Mouse (Mus musculus) stomach, postnatal 0 days (tissue): ENCODE data around the gene Add2.

Experiments
- CTCF ChIP-seq: IDR thresholded peaks from 2 replicates; pipeline ENCODE4 v1.5.1; 2016; ENCODE audit warnings: antibody characterized with exemption, low read depth, mild to moderate bottlenecking, moderate library complexity
- EP300 ChIP-seq: optimal IDR thresholded peaks from 2 replicates; pipeline ENCODE3; 2016; ENCODE audit warnings: antibody characterized with exemption

DNA sequence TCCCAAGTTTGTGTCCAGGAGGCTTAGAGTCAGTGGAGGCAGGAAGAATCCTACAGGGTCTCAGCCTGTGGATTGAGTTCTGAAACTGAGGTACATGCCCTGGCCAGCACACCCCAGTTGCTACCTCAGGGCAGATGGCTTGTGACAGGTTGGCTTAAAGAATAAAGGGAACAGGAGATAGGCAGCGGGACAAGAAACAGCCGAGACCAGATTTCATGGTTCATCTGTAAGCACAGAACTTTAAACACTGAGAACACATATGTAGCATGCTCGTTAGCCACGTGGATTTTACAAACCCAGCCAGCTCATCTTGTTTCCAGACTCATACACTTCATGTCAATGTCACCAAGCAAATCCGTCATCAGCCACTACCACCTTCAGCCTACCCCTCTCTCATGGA lies 139.4 kb downstream of the Add2 start:
- TF ChIP-seq CTCF (no peak), EP300 (no peak)
